Mouse (Mus musculus) kidney, embryonic 16.5 days (tissue): ENCODE measurements around the gene Zg16. TPM values are rescaled to one million over a fixed set of nuclear protein-coding genes. Genes with fewer than 3 reads are reported as not detected.

Experiments
- ATAC-seq: fragments of 200-750 bp; cut with Nextera tagmentation; 2 replicates; pipeline ENCODE4 v1.8.0; 2017; ENCODE audit warnings: moderate TSS enrichment; ENCODE audit not compliant: low FRiP score, low TSS enrichment
- H3K27ac ChIP-seq: fragments of 300-500 bp; sonication (generic); 2 replicates; pipeline ENCODE4 v1.5.1; 2014; ENCODE audit warnings: low read length
- H3K27me3 ChIP-seq: fragments of 300-500 bp; sonication (generic); 2 replicates; pipeline ENCODE4 v1.6.1; 2014; ENCODE audit warnings: low read length, control low read depth, mixed read lengths; ENCODE audit not compliant: insufficient read depth
- H3K36me3 ChIP-seq: fragments of 300-500 bp; sonication (generic); 2 replicates; pipeline ENCODE4 v1.6.1; 2014; ENCODE audit warnings: low read length, control low read depth, mixed read lengths; ENCODE audit not compliant: insufficient read depth
- H3K4me1 ChIP-seq: fragments of 300-500 bp; sonication (generic); 2 replicates; pipeline ENCODE4 v1.6.1; 2014; ENCODE audit warnings: low read length, control low read depth, mixed read lengths; ENCODE audit not compliant: insufficient read depth
- H3K4me2 ChIP-seq: fragments of 300-500 bp; sonication (generic); replicated peaks from 2 replicates; pipeline ENCODE4 v1.6.1; 2014; ENCODE audit warnings: low read depth, low read length
- H3K4me3 ChIP-seq: fragments of 300-500 bp; sonication (generic); 2 replicates; pipeline ENCODE4 v1.5.1; 2014; ENCODE audit warnings: mild to moderate bottlenecking, low read length
- H3K9ac ChIP-seq: fragments of 300-500 bp; sonication (generic); replicated peaks from 2 replicates; pipeline ENCODE4 v1.6.1; 2014; ENCODE audit warnings: low read length
- H3K9me3 ChIP-seq: fragments of 300-500 bp; sonication (generic); 2 replicates; pipeline ENCODE4 v1.6.1; 2016; ENCODE audit warnings: low read length, control low read depth
- WGBS: fragments of 180-500 bp; shearing (Covaris S2); extraction: QIAGEN DNeasy Blood & Tissue Kit; methylation state at CpG from one replicate; pipeline ENCODE4 v1.1.7; 2014; 5-methylcytosine and 5-hydroxymethylcytosine counted together
- polyA plus RNA-seq: library from polyadenylated mRNA; unstranded; fragments of >200 nt; fragmentation: Nextera tagmentation; extraction: Ambion mirVana; gene quantifications from 2 replicates; pipeline ENCODE4 v1.2.1, GENCODE M21; 2015

Gene Zg16
- polyA plus RNA-seq, 1 experiment from 2014 or later: not detected

DNA sequence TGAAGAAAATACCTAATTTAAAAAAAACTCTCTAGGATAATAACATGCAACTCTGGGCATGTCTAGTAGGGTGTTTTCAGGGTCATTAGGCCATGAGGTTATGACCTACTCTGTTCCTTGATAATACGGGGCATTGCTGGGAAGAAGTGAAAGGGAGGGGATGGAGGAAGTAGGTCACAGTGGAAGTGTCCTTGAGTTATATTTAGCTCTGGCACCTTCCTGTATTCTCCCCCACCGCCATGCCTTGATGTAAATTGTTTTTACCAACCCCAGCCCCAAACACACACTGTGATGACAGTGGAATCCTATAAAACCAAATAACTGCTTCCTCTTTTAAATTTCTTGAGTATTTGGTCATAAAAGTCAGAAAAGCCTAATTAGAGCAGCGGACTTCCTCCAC is 7.1 kb downstream of the Zg16 start:
- Histone ChIP-seq H3K4me1 (no peaks in the 10 kb centered on the region), H3K9me3 (no peaks in the 10 kb centered on the region), H3K27me3 (no peaks in the 10 kb centered on the region), H3K4me3 (no peak overlapping the region), H3K9ac (no peak overlapping the region), H3K4me2 (no peak overlapping the region), H3K27ac (no peak overlapping the region; the same call in 1 of the 2 replicates), H3K36me3 (no peaks in the 10 kb centered on the region)
- 60% methylated on average over 3 of the region's 3 CpGs for WGBS
- no peak for ATAC-seq

DNA sequence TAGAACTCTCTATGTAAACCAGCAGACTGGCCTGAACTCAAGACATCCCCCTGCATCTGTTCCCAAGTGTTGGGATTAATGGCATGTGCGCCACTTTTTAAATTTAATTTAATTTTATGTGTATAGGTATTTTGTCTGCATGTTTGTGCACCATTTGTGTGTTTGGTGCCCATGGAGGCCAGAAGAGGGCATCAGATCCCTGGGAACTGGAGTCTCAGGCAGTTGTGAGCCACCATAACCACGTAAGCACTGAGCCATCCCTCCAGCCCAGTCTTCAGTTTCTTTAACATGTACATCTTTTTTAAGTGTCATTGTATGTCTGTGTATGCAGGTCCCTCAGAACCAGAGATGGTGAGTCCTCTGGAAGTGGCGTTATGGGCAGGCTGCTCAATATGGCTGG is 9.4 kb downstream of the Zg16 start:
- Histone ChIP-seq H3K4me3 (no peak overlapping the region), H3K9me3 (no peaks in the 10 kb centered on the region), H3K36me3 (no peaks in the 10 kb centered on the region), H3K27ac (no peak overlapping the region), H3K4me2 (no peak overlapping the region), H3K4me1 (no peaks in the 10 kb centered on the region), H3K9ac (no peak overlapping the region), H3K27me3 (no peaks in the 10 kb centered on the region)
- ATAC-seq: no peak
- WGBS: 79% methylated on average over 3 of the region's 3 CpGs

DNA sequence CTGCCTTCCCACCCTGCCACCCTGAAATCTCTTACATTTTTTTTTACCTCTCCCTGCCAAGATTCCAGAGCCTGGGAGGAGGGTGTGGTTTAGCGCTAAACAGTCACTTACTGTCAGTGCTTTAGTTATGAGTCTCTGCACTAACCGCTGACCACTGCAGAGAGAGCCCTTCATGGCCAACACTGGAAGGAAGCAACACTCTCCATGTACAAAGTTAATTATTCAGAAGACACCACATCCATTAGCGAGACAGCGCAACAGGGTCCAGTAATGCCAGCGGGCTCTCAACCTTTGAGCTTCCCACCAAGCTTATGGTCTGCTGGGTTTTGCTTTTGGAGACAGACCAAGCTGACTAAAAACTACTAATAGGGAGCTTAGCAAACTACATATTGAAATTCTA is 10.9 kb downstream of the Zg16 start:
- Histone ChIP-seq H3K4me2 (no peak overlapping the region), H3K27me3 (no peaks in the 10 kb centered on the region), H3K36me3 (no peaks in the 10 kb centered on the region), H3K9ac (no peak overlapping the region), H3K27ac (no peak overlapping the region; the same call in 1 of the 2 replicates), H3K4me3 (no peak overlapping the region), H3K4me1 (0 out of 2 replicates have a peak, but pooled peaks cover 4% of the 10 kb centered on the region), H3K9me3 (no peaks in the 10 kb centered on the region)
- ATAC-seq: peak; percentile 82
- 84% methylated on average over 5 of the region's 5 CpGs for WGBS

DNA sequence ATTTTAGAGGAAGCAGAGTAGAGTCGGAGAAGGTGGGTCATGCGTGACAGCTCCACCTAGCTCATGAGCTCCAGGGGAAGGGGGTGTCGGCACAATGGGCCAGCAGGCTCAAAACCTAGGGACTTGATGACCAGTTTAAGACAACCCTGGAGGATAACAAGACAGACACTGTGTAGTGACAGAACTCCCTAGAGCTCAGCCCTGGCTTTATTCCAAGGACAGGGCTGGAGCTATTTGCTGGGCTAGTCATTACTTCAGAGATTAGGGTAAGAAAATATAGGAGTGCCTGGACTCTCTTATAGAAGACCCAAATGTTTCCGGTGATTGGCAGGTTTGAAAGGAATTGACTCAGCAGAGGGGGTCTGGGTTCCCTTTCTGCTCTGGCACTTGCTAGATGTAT is 13.9 kb downstream of the Zg16 start:
- H3K27me3 ChIP-seq: no peaks in the 10 kb centered on the region
- H3K4me3 ChIP-seq: no peak overlapping the region
- no peak overlapping the region for H3K4me2 ChIP-seq
- H3K9ac ChIP-seq: no peak overlapping the region
- H3K4me1 ChIP-seq: 0 out of 2 replicates have a peak, but pooled peaks cover 4% of the 10 kb centered on the region
- no peaks in the 10 kb centered on the region for H3K9me3 ChIP-seq
- WGBS: 64% methylated on average over 4 of the region's 4 CpGs
- ATAC-seq: no peak
- H3K27ac ChIP-seq: no peak overlapping the region
- H3K36me3 ChIP-seq: no peaks in the 10 kb centered on the region

DNA sequence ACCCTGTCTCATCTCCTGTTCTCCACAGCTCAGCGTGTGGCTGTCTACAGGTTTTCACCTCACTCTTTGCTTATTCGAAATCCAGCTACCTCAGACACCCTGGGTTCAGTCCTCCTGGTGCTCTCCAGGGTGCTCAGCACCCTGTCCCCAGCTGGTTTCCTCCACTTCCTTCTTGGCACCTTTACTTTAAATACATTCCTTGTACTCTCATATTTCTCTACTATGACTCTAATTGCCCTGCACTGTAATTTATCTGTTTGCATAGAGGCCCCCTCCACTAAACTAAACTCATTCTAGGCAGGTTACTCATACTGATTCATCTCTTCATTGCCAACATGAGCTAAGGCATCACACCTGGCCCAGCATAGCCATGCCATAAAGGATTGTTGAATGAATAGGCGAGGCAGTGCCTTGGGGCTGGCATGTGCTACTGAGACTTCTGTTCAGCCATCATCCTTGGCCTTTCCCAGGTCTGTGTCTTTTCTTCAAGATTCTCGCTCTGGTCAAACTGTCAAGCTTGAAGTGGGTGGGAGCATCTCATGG is 16.2 kb downstream of the Zg16 start:
- Histone ChIP-seq H3K4me1 (0 out of 2 replicates have a peak, but pooled peaks cover 4% of the 10 kb centered on the region), H3K27me3 (no peaks in the 10 kb centered on the region), H3K36me3 (no peaks in the 10 kb centered on the region), H3K4me2 (no peak overlapping the region), H3K27ac (no peak overlapping the region), H3K9me3 (no peaks in the 10 kb centered on the region), H3K4me3 (no peak overlapping the region), H3K9ac (no peak overlapping the region)
- 69% methylated on average over 4 of the region's 4 CpGs for WGBS
- no peak for ATAC-seq

DNA sequence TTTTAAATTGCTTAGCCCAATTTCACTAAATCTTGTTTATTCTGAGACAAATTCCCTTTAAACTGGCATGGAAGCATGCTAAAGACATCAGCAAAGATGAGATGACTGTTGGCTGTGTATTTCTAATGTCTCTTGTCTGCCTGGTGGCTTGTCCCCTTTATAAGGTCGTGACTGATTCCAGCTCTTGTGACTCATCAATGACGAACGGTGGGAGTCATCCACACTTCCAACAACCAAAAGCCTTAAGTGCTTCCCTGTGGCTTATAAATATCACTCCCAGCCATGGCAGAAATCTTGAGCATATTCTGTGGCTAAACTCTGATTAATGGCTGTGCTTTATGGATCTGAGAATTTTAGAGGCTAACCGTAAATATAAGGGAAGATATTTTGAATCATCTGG is 20.8 kb downstream of the Zg16 start:
- H3K9me3 ChIP-seq: no peaks in the 10 kb centered on the region
- 71% methylated on average over 4 of the region's 4 CpGs for WGBS
- H3K4me3 ChIP-seq: no peak overlapping the region
- peaks cover 8% of the 10 kb centered on the region; the same call in 1 of the 2 replicates for H3K4me1 ChIP-seq
- no peak overlapping the region for H3K9ac ChIP-seq
- ATAC-seq: no peak
- H3K36me3 ChIP-seq: no peaks in the 10 kb centered on the region
- H3K27me3 ChIP-seq: no peaks in the 10 kb centered on the region
- H3K4me2 ChIP-seq: no peak overlapping the region
- H3K27ac ChIP-seq: no peak overlapping the region

DNA sequence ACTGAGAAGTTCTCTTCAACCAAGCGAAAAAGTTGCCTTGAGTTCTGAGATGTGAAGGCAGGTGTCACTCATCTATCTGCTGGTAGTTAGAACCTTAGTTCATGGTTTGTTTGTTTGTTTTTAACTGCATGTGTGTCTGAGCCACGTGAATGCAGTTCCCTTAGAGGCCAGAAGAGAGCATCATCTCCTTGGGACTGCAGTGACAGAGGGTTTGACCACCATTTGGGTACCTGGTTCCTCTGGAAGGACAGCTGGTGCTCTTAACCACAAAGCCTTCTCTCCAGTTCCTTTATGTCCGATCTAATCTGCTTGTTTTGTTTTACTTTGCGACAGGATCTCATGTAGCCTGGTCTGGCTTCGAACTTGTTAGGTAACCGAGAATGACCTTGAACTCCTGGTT is 21.6 kb downstream of the Zg16 start:
- H3K27me3 ChIP-seq: no peaks in the 10 kb centered on the region
- ATAC-seq: no peak
- no peaks in the 10 kb centered on the region for H3K36me3 ChIP-seq
- H3K27ac ChIP-seq: no peak overlapping the region
- peaks cover 8% of the 10 kb centered on the region; the same call in 1 of the 2 replicates for H3K4me1 ChIP-seq
- WGBS: 85% methylated on average over 6 of the region's 6 CpGs
- H3K9me3 ChIP-seq: no peaks in the 10 kb centered on the region
- H3K9ac ChIP-seq: no peak overlapping the region
- no peak overlapping the region for H3K4me3 ChIP-seq
- H3K4me2 ChIP-seq: no peak overlapping the region

DNA sequence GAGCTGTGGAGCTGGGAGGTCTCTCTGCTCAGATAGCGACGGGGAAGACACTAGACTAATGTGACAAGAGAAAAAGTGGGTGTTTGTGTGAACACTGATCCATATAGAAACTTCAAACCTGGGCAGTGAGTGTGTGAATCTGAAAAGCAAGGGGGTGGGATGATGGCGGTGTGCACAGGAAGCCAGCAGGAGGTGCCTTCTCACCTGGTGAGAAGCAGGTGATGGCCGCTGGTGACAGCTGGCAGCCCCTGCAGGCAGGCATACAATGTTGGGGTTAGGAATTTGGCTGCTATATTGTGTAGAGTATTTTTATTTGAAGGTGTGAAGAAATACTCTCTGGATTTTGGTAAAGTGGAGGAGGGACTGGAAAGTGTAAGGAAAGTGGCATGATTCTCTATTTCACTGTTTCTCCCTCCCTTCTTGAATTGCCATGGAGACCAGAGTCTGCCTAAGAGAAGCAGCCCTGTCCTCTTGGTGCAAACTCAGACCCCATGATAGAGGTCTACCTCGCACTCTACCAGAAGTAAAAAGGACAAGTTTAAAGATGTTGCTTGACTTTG is 32.0 kb downstream of the Zg16 start:
- no peaks in the 10 kb centered on the region for H3K4me1 ChIP-seq
- no peaks in the 10 kb centered on the region for H3K36me3 ChIP-seq
- 73% methylated on average over 5 of the region's 5 CpGs for WGBS
- H3K27ac ChIP-seq: no peak overlapping the region
- no peak overlapping the region for H3K9ac ChIP-seq
- no peak overlapping the region for H3K4me2 ChIP-seq
- H3K9me3 ChIP-seq: no peaks in the 10 kb centered on the region
- ATAC-seq: no peak
- H3K27me3 ChIP-seq: no peaks in the 10 kb centered on the region
- no peak overlapping the region for H3K4me3 ChIP-seq

DNA sequence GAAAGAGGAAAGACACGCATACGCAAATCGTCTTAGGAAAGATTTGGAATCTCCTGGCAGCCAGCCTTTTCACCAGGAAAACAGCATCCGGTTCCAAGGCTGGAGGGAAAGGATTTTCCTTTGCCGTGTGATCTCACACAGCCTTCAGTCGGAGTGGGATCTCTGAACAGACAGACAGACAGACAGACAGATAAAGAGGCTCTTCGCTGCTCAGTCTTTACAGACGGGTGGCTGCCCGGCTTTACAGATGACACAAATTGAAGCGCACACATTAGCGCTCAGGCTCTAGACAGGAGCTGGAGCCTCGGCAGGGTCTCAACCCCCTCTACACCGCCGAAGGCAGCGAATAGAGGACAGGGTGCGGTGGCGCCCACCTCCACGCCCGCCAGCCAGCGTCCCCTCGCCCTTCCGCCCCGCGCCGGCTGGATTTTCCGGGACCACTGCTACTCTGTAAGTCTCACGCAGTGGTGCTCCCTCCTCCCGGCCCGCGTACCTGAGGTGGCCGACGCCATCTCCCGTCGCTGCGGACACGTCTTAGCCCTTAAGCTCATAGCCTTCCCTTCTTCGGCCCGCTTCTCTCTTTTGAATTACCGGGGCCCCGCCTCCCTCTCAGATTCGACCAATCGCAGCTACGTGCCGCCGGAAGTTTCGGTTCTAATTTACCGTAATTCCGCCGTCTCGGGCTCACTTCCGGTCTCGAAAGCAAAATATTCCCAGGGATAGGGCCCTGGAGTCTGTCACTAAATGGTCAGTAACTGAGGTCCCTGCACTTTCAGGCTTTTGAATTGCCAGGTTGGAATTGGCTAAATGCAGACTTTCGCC is 45.1 kb downstream of the Zg16 start, which contains the start of gene Kif22:
Gene Kif22, minus strand, starts transcription at position 621 of the 822 bp plus-strand sequence.
- H3K27ac ChIP-seq: peak within 1 kb of the TSS; percentile 80

DNA sequence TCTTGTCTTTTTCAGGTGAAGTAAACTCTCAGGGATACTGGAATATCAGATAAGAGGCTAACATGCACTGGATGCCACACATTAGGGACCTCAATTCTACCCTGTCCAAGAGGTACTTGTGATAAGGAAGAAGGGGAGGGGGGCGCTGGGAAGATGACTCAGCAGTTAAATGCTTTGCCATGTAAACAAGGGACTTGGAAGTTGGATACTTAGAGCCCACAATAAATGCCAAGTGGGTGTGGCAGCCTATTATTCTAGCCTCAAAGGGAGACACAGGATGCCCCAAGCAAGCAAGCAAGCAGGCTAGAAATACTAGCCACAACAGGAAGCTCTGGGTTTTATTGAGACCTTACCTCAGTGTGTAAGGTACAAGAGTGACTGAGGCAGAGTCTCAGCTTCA is 55.9 kb downstream of the Zg16 start:
- ATAC-seq: no peak
- Histone ChIP-seq H3K9me3 (no peaks in the 10 kb centered on the region), H3K4me1 (peaks cover 10% of the 10 kb centered on the region), H3K4me3 (no peak overlapping the region), H3K27ac (no peak overlapping the region), H3K36me3 (peaks cover 58% of the 10 kb centered on the region), H3K9ac (no peak overlapping the region), H3K27me3 (no peaks in the 10 kb centered on the region), H3K4me2 (no peak overlapping the region)
- 84% methylated on average over 1 of the region's 1 CpGs for WGBS

More for the DNA sequence above, 45.1 kb downstream of the Zg16 start, which contains the start of gene Kif22:
- Histone ChIP-seq H3K27me3 (no peaks in the 10 kb centered on the region), H3K4me1 (peaks cover 19% of the 10 kb centered on the region), H3K4me3 (peak within 1 kb of the TSS; percentile 91), H3K4me2 (peak within 1 kb of the TSS; percentile 78), H3K36me3 (peaks cover 14% of the 10 kb centered on the region), H3K9ac (peak within 1 kb of the TSS; percentile 89), H3K9me3 (no peaks in the 10 kb centered on the region)
- peak; percentile 91 for ATAC-seq
- under 1% methylated on average over 53 of the region's 53 CpGs for WGBS
